Mouse (Mus musculus): ENCODE results near the gene Tlx2. TPM values are rescaled to one million over a fixed set of nuclear protein-coding genes. Genes with fewer than 3 reads are reported as not detected.

The Tlx2 gene
- polyA plus RNA-seq (2014; fragmentation: Nextera tagmentation; extraction: Ambion mirVana): 7.1 TPM in 1 of 2 replicates, not detected in the other

DNA sequence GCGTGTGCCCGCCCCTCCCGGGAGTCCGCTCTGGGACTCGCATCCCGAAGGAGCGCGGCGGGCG is at the start of gene Tlx2:
Gene Tlx2, minus strand, starts transcription at position 47 of the 64 bp plus-strand sequence.
- peak within 1 kb of the TSS; percentile 20 for H3K4me3 ChIP-seq (ENCODE audit: low read depth, low read length)

DNA sequence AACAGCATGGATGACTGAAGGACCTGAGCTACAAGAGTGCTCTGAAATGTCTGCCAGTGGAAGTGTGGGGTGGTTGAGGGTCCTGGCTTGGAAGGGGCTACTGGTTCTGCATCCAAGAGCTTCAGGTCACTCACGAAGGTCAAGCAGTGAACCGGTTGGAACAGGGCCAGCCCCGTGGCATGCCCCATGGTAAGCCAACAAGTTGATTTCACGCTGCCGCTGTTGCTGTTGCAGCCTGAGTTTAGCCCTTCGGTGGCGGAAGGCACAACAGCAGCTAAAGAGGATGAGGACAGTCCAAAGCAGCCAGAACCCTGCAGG is 49.6 kb upstream of the Tlx2 start:
- Histone ChIP-seq H3K4me2 (ENCODE audit: low read depth, low read length) (peak overlapping the region; percentile 92), H3K9ac (replicated peaks; ENCODE audit: low read depth, low read length) (peak overlapping the region; percentile 95; the same call in 1 of the 2 replicates), H3K27ac (ENCODE audit: low read depth, low read length) (0 out of 2 replicates have a peak overlapping the region, but pooled peaks have one; percentile 8), H3K9me3 (ENCODE audit: control insufficient read depth, low read length) (no peaks in the 10 kb centered on the region), H3K36me3 (ENCODE audit: control insufficient read depth, insufficient read depth, low read length) (peaks cover 16% of the 10 kb centered on the region), H3K4me1 (ENCODE audit: control insufficient read depth, insufficient read depth, low read length) (peaks cover 45% of the 10 kb centered on the region), H3K27me3 (ENCODE audit: control insufficient read depth, insufficient read depth, low read length) (no peaks in the 10 kb centered on the region), H3K4me3 (ENCODE audit: low read depth, low read length) (peak overlapping the region; percentile 65; the same call in 1 of the 2 replicates)
- 66% methylated on average over 7 of the region's 7 CpGs for WGBS
- ATAC-seq (ENCODE audit: low read depth): no peak

More for the DNA sequence above, at the start of gene Tlx2:
- peaks cover 74% of the 10 kb centered on the region for H3K27me3 ChIP-seq (ENCODE audit: control insufficient read depth, insufficient read depth, low read length)
- H3K9me3 ChIP-seq (ENCODE audit: control insufficient read depth, low read length): no peaks in the 10 kb centered on the region
- 2% methylated on average over 10 of the region's 10 CpGs for WGBS
- H3K4me2 ChIP-seq (ENCODE audit: low read depth, low read length): peak within 1 kb of the TSS; percentile 31
- H3K4me1 ChIP-seq (ENCODE audit: control insufficient read depth, insufficient read depth, low read length): no peaks in the 10 kb centered on the region
- H3K27ac ChIP-seq (ENCODE audit: low read depth, low read length): no peak within 1 kb of the TSS
- no peaks in the 10 kb centered on the region for H3K36me3 ChIP-seq (ENCODE audit: control insufficient read depth, insufficient read depth, low read length)
- ATAC-seq (ENCODE audit: low read depth): no peak
- no peak within 1 kb of the TSS; the same call in 1 of the 2 replicates for H3K9ac ChIP-seq (replicated peaks; ENCODE audit: low read depth, low read length)

DNA sequence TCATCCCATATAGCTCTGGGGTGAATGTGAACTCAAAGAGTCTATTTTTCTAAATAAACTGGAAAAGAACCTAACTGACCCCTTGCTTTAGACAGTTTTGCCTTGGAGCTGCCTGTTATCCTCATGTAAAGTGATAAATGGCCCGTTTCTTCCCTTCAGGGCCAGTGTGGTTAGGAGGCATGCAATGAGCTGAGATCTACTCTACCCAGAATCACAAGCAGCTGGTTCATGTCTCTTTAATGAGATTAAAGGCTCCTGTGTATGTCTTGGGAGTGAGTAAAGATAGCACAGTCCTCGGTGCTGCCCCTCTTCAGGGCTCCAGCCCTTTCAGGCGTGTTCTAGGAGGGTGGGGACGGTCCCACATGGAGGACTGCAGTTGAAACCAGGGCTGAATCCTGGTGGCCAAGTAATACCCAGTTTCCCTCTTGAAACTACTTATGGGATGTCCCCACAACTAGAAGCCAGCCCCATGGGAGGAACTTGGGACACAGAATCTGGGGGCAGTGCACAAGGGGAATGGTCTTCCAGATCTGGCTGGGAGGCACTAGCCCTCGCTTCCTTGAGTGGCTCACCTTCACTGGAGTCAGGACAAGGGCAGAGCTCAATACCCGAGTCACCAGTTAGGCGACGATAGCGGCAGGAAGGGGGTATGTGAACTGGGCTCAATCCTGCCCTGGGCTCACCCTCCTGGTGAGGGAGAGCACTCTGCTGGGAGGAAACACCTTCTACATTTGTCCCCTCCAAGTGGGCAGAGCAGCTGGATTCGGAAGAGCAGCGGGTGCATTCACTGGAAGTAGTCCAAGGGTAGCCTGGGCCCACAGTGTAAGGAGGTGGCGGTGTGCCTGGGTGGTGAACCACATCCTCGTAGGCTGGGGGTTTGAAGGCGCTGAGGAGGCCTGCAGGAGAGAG is 49.0 kb upstream of the Tlx2 start:
- Histone ChIP-seq H3K4me2 (ENCODE audit: low read depth, low read length) (peak overlapping the region; percentile 92; the same call in 1 of the 2 replicates), H3K27me3 (ENCODE audit: control insufficient read depth, insufficient read depth, low read length) (no peaks in the 10 kb centered on the region), H3K4me1 (ENCODE audit: control insufficient read depth, insufficient read depth, low read length) (peaks cover 41% of the 10 kb centered on the region), H3K9me3 (ENCODE audit: control insufficient read depth, low read length) (no peaks in the 10 kb centered on the region), H3K36me3 (ENCODE audit: control insufficient read depth, insufficient read depth, low read length) (peaks cover 16% of the 10 kb centered on the region), H3K27ac (ENCODE audit: low read depth, low read length) (no peak overlapping the region), H3K4me3 (ENCODE audit: low read depth, low read length) (peak overlapping the region; percentile 65; the same call in 1 of the 2 replicates), H3K9ac (replicated peaks; ENCODE audit: low read depth, low read length) (no peak overlapping the region)
- WGBS: 82% methylated on average over 14 of the region's 14 CpGs
- no peak for ATAC-seq (ENCODE audit: low read depth)

DNA sequence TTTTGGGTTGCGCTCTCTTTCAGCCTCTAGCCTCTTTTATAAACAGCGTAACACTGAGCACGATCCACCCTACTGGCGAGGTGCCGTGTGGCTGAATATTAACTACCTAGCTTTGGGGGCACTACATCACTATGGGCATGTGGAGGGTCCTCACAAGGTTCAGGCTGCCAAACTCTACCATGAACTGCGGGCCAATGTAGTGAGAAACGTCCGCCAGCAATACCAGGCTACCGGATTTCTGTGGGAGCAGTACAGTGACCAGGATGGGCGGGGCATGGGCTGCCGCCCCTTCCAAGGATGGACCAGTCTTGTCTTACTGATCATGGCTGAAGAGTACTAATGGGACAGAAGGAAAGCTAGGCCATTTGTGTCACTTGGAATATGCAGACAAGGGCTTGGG is 48.3 kb upstream of the Tlx2 start:
- ATAC-seq (ENCODE audit: low read depth): no peak
- H3K9me3 ChIP-seq (ENCODE audit: control insufficient read depth, low read length): no peaks in the 10 kb centered on the region
- no peaks in the 10 kb centered on the region for H3K27me3 ChIP-seq (ENCODE audit: control insufficient read depth, insufficient read depth, low read length)
- H3K27ac ChIP-seq (ENCODE audit: low read depth, low read length): no peak overlapping the region
- WGBS: 82% methylated on average over 11 of the region's 11 CpGs
- no peak overlapping the region for H3K9ac ChIP-seq (replicated peaks; ENCODE audit: low read depth, low read length)
- peaks cover 16% of the 10 kb centered on the region for H3K36me3 ChIP-seq (ENCODE audit: control insufficient read depth, insufficient read depth, low read length)
- no peak overlapping the region for H3K4me3 ChIP-seq (ENCODE audit: low read depth, low read length)
- H3K4me2 ChIP-seq (ENCODE audit: low read depth, low read length): no peak overlapping the region
- peaks cover 37% of the 10 kb centered on the region for H3K4me1 ChIP-seq (ENCODE audit: control insufficient read depth, insufficient read depth, low read length)

DNA sequence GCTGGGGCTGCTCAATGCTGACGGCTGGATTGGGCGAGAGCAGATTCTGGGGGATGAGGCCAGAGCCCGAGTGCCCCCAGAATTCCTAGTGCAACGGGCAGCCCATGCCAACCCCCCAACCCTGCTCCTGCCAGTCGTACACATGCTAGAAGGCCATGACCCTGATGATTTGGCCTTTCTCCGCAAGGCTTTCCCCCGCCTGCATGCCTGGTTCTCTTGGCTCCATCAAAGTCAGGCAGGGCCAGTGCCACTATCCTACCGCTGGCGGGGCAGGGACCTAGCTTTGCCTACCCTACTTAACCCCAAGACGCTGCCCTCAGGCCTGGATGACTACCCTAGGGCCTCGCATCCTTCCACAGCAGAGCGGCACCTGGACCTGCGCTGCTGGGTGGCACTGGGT is 47.5 kb upstream of the Tlx2 start:
- H3K4me3 ChIP-seq (ENCODE audit: low read depth, low read length): no peak overlapping the region
- no peak overlapping the region for H3K9ac ChIP-seq (replicated peaks; ENCODE audit: low read depth, low read length)
- WGBS: 89% methylated on average over 13 of the region's 13 CpGs
- H3K4me1 ChIP-seq (ENCODE audit: control insufficient read depth, insufficient read depth, low read length): peaks cover 29% of the 10 kb centered on the region
- H3K4me2 ChIP-seq (ENCODE audit: low read depth, low read length): no peak overlapping the region
- no peaks in the 10 kb centered on the region for H3K9me3 ChIP-seq (ENCODE audit: control insufficient read depth, low read length)
- no peak for ATAC-seq (ENCODE audit: low read depth)
- H3K27ac ChIP-seq (ENCODE audit: low read depth, low read length): no peak overlapping the region
- H3K36me3 ChIP-seq (ENCODE audit: control insufficient read depth, insufficient read depth, low read length): peaks cover 16% of the 10 kb centered on the region
- H3K27me3 ChIP-seq (ENCODE audit: control insufficient read depth, insufficient read depth, low read length): no peaks in the 10 kb centered on the region

DNA sequence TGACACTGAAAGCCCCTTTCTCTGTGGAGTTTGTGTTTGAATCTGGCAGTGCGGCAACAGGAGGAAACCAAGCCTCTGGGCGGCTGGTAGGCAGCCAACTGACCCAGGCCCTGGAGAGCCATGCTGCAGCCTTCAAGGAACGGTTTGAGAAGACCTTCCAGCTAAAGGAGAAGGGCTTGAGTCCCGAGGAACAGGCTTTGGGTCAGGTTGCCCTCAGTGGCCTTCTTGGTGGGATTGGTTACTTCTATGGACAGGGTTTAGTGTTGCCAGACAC is 47.0 kb upstream of the Tlx2 start:
- no peak for ATAC-seq (ENCODE audit: low read depth)
- 85% methylated on average over 4 of the region's 4 CpGs for WGBS
- Histone ChIP-seq H3K4me1 (ENCODE audit: control insufficient read depth, insufficient read depth, low read length) (peaks cover 24% of the 10 kb centered on the region), H3K9me3 (ENCODE audit: control insufficient read depth, low read length) (no peaks in the 10 kb centered on the region), H3K36me3 (ENCODE audit: control insufficient read depth, insufficient read depth, low read length) (peaks cover 16% of the 10 kb centered on the region), H3K4me3 (ENCODE audit: low read depth, low read length) (no peak overlapping the region), H3K4me2 (ENCODE audit: low read depth, low read length) (no peak overlapping the region), H3K27me3 (ENCODE audit: control insufficient read depth, insufficient read depth, low read length) (no peaks in the 10 kb centered on the region), H3K27ac (ENCODE audit: low read depth, low read length) (no peak overlapping the region), H3K9ac (replicated peaks; ENCODE audit: low read depth, low read length) (no peak overlapping the region)

DNA sequence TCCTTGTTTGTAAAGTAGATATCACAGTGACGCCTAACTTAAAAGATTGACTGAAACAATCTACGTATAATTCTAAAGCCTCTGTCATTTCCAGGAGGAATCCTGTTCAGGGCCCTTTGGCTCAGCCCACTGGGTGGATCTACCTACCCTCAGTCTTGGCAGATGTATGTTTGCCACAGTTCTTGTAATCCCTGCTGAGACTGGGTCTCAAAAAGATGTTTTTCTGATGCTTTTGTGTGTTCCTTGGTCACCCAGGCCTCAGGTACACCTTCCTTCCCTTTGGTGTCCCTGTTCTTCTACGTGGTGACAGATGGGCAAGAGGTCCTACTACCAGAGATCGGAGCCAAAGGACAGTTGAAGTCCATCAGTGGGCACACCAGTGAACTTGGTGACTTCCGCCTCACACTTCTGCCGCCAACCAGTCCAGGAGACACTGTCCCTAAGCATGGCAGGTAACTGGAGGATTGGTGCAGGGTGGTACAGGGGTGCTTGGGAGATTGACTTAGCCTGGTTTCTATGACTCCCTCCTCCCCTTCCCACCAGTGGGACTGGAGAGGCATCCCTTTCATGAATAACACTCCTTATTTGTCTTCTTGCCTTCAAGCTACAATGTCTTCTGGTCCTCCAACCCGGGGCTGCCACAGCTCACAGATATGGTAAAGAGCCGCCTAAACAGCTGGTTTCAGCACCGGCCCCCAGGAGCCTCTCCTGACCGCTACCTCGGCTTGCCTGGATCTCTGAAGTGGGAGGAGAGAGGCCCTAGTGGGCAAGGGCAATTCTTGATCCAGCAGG is 46.5 kb upstream of the Tlx2 start:
- Histone ChIP-seq H3K27ac (ENCODE audit: low read depth, low read length) (no peak overlapping the region), H3K27me3 (ENCODE audit: control insufficient read depth, insufficient read depth, low read length) (no peaks in the 10 kb centered on the region), H3K4me1 (ENCODE audit: control insufficient read depth, insufficient read depth, low read length) (peaks cover 24% of the 10 kb centered on the region), H3K4me2 (ENCODE audit: low read depth, low read length) (peak overlapping the region; percentile 67), H3K4me3 (ENCODE audit: low read depth, low read length) (peak overlapping the region; percentile 77), H3K36me3 (ENCODE audit: control insufficient read depth, insufficient read depth, low read length) (peaks cover 16% of the 10 kb centered on the region), H3K9me3 (ENCODE audit: control insufficient read depth, low read length) (no peaks in the 10 kb centered on the region), H3K9ac (replicated peaks; ENCODE audit: low read depth, low read length) (peak overlapping the region; percentile 90)
- no peak for ATAC-seq (ENCODE audit: low read depth)
- 80% methylated on average over 11 of the region's 11 CpGs for WGBS

DNA sequence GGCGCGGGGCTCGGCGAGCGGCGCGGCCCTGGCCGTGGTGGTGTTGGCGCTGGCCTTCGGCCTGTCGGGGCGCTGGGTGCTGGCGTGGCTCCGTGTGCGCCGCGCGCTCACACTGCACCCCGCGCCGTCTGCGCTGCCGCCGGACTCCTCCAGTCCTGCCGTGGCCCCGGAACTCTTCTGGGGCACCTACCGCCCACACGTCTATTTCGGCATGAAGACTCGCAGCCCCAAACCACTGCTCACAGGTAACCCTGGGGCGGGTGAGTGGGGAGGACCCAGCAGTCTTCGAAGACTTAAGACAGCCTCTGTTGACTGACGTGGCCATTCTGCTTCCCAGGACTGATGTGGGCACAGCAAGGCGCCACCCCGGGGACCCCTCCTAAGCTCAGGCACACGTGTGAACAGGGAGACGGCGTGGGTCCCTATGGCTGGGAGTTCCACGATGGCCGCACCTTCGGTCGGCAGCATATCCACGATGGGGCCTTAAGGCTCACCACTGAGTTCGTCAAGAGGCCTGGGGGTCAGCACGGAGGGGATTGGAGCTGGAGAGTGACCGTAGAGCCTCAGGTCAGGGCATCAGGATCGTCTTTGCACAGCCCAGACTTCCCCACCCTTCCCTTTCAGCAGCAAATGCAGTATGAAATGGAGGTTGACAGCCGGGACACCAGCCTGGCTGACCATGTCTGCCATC is 45.7 kb upstream of the Tlx2 start:
- Histone ChIP-seq H3K27ac (ENCODE audit: low read depth, low read length) (peak overlapping the region; percentile 80), H3K4me3 (ENCODE audit: low read depth, low read length) (peak overlapping the region; percentile 77), H3K9ac (replicated peaks; ENCODE audit: low read depth, low read length) (peak overlapping the region; percentile 90), H3K36me3 (ENCODE audit: control insufficient read depth, insufficient read depth, low read length) (peaks cover 18% of the 10 kb centered on the region), H3K27me3 (ENCODE audit: control insufficient read depth, insufficient read depth, low read length) (no peaks in the 10 kb centered on the region), H3K4me1 (ENCODE audit: control insufficient read depth, insufficient read depth, low read length) (peaks cover 24% of the 10 kb centered on the region), H3K4me2 (ENCODE audit: low read depth, low read length) (peak overlapping the region; percentile 67), H3K9me3 (ENCODE audit: control insufficient read depth, low read length) (no peaks in the 10 kb centered on the region)
- peak; percentile 13 for ATAC-seq (ENCODE audit: low read depth)
- WGBS: 2% methylated on average over 46 of the region's 48 CpGs

All from neural tube, embryonic 14.5 days (tissue).